Mouse (Mus musculus) sigmoid colon, adult 10 weeks (tissue): ENCODE data around the gene Zdhhc7. TPM values are rescaled to one million over a fixed set of nuclear protein-coding genes. Genes with fewer than 3 reads are reported as not detected.

Source experiments
- polyA plus RNA-seq: library from polyadenylated mRNA; stranded (reverse); fragments of 350-450 nt; fragmentation: Illumina TruSeq; extraction: RNeasy Lipid Tissue Mini Kit (QIAGEN cat#74804); gene quantifications from one replicate; pipeline ENCODE4 v1.2.3, GENCODE M21; 2014; ENCODE audit warnings: low read depth, low replicate concordance

Gene Zdhhc7
- polyA plus RNA-seq: 2.0 TPM

DNA sequence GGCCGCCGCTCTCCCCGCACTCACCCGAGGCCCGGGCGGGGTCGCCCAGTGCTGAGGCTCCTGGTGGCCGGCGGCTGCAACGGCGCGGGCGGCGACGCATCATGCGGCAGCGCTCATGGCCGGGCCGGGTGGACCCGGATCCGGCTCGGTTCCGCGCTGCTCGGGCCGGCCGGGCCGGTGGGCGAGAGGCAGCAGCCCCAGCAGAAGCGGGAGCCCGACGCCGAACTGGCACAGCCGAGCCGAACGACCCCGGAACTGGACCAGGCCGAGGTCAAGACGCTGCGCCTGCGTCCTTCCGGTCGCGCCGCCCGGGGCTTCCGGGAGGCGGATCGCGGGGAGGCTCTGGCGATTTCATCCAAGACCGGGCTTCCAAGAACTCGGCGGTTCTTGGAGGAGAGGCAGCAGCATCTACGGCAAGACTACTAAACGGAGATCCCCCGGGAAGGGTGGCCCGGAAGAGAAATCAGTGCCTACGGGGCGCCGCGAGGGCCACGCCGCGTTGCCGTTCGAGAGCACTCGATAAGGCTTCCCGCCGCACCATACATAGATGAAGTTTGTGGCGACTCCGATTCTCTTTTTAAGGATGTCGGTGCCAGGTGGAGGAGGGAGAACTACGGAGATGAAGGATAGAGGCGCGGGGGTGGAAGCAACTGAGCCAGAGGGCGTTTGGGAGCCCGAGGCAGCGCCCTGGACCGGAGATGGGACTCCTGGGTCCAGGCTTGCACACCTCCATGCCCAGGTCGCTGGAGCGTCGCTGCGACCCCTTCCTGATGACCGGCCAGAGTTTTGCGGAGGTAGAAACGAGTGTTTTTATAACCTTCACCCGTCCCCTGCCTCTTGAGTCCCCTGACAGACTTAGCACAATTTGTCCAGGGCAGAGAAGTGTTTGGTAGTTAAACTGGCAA is at the start of gene Zdhhc7:
Gene Zdhhc7 (minus strand): TSS at position 415 of the 905 bp plus-strand sequence.

DNA sequence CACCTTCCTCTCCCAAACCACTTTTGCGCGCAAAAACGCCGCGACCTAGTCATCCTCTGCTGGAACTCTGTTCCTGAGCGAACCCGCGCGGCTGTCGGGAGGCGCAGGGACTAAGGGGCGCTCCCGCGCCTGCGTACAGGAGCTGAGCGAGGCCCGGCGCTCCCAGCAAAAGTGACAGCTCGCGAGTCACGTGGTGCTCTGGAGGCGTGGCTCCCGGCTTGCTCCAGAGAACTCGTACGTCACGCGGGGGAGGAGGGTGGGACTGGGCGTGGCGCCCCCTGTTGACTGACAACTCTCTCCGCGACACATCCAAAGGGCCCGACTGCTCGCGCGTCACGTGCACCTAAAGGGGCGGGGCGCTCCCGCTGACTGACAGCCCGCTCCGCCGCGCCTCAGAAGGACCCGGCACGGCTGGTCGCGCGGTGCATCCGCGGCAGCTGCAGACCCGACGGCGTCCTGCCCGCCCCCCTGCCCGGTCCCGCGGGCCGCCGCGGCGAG is 12.5 kb upstream of the Zdhhc7 start, which contains the start of gene 6430548M08Rik:
Gene 6430548M08Rik (plus strand): TSS at position 395 of the 498 bp plus-strand sequence.

Other genes starting within 250 kb of the Zdhhc7 start
- not detected for gene Klhl36, start 239.2 kb downstream of the Zdhhc7 start, polyA plus RNA-seq
- 18.4 TPM for gene Usp10, start 191.1 kb downstream of the Zdhhc7 start, polyA plus RNA-seq
- gene Gm20388, start 190.6 kb downstream of the Zdhhc7 start, polyA plus RNA-seq: 3.8 TPM
- 6.0 TPM for gene Crispld2, start 109.0 kb downstream of the Zdhhc7 start, polyA plus RNA-seq
- 14.8 TPM for gene 6430548M08Rik, start 12.7 kb upstream of the Zdhhc7 start, polyA plus RNA-seq
- gene Fam92b, start 76.0 kb upstream of the Zdhhc7 start, polyA plus RNA-seq: not detected
- gene Gse1, start 127.0 kb upstream of the Zdhhc7 start, polyA plus RNA-seq: 5.6 TPM